Mouse (Mus musculus): Measurements from ENCODE around the gene Prss57. TPM values are rescaled to one million over a fixed set of nuclear protein-coding genes. Genes with fewer than 3 reads are reported as not detected.

Gene Prss57
- total RNA-seq, 2 experiments from 2014 or later, result 0.63 to 0.72 TPM

- DNase-seq (ENCODE audit: low spot score in 2 of 2), result no peak
Observed at GRCm38 (mm10) chr10:79808728-79809127, 18.0 kb upstream of the Prss57 start.

DNA sequence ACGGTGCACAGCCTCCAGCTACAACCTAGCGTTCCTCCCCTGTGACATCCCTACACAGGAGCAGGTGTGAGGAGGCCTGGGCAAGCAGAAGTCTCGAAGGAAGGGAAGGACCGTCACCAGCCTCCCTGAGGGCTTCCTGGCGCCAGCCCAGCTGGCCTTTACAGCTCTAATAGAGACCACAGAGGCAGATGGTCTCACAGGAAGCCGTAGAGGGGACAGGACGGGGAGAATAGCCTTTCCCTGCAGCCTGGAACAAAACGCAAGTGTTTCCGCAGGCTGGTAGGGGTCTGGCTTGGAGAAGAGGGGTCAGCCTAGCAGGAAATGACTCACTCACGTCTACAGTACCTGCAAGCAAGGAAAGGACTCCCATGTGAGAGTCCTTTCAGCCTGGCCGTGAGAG, 17.1 kb upstream of the Prss57 start:
- DNase-seq (ENCODE audit: low spot score in 2 of 2), result no peak

GRCm38 (mm10) chr10:79806972-79807371, 16.2 kb upstream of the Prss57 start:
- DNase-seq (ENCODE audit: low spot score in 2 of 2), result no peak

DNA sequence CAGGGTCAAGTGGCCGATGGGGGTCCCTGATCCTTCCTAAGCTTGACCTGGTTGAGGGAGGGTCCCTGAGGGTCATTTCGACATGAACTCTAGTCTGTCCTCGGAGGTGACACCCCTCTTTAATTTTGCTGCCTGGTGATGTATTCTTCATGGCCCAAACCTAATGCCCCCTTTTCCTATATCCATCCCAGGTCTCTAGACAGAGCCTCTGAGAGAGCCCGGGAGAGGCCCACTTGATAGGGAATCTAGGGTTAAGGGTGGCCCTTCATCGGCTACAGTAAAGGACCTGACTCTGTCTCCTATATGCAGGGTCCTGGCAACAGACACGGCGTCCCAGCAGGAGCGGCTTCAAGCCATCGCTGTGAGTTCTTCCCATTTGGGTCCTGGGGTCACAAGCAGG, 15.6 kb upstream of the Prss57 start:
- no peak for DNase-seq (ENCODE audit: low spot score in 2 of 2)

- no peak for DNase-seq (ENCODE audit: low spot score in 2 of 2)
Observed at GRCm38 (mm10) chr10:79805636-79806035, 14.9 kb upstream of the Prss57 start.

GRCm38 (mm10) chr10:79803716-79804323, 13.1 kb upstream of the Prss57 start:
- DNase-seq (ENCODE audit: low spot score in 2 of 2), result peak; percentile 90 to 96

DNA sequence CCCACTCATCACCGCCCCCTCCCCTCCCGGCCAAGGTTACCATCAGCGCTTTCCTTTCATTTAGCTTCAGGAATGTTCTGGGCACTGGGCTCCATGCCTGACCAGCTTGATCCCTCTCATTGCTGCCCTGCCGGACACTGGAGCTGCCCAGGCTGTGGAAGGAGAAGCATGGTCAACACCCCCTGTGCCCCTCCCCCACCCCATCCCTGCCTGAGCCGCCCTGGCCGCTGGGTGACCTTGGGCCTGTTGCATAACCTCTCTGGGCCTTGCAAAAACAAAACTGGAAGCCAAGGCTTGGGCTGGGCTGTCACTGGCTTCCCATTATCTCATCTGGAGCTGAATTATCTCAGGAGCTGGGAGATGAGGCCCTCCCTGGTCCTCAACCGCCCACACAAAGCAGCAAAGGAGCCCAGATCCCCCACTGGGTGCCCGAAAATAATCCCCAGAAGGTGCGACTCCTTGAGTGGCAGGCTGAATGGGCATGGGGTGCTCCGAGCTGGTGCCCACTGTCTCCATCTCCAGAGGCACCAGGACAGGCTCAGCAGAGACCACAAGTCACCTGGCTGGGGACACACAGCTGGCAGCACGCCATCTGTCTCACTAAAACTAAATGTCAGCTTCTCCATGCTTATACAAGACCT, 11.7 kb upstream of the Prss57 start:
- peak in 1 of 2 experiments; percentile 59 for DNase-seq (ENCODE audit: low spot score in 2 of 2)

- DNase-seq (ENCODE audit: low spot score in 2 of 2), result no peak
Observed at GRCm38 (mm10) chr10:79801837-79802236, 11.1 kb upstream of the Prss57 start.

GRCm38 (mm10) chr10:79800508-79800907, 9.7 kb upstream of the Prss57 start:
- no peak for DNase-seq (ENCODE audit: low spot score in 2 of 2)

DNA sequence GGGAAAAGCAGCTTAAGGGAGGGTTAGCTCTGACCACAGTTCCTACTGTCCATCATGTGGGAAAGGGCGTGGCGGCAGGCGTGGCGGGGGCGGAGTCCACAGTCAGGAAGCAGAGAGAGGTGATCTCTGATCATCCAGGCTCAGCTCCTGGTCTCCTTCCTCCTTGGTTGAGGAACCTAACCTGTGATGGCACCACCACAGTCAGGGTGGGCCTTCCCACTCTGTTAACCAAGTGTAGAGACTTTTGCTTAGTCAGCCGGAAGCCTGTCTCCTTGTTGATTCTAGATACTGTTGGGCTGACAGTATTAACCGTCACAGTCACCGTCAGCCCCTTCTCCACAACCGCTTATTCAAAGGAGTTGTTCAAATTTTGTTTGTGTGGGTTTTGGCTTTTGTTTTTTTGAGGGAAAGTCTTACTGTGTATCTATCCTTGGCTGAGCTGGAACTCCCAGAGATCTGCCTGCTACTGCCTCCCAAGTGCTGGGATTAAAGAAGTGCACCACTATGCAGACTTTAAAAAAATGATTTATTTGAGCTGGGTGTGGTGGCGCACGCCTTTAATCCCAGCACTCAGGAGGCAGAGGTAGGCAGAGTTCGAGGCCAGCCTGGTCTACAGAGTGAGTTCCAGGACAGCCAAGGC, 7.6 kb upstream of the Prss57 start:
- no peak for DNase-seq (ENCODE audit: low spot score in 2 of 2)

DNA sequence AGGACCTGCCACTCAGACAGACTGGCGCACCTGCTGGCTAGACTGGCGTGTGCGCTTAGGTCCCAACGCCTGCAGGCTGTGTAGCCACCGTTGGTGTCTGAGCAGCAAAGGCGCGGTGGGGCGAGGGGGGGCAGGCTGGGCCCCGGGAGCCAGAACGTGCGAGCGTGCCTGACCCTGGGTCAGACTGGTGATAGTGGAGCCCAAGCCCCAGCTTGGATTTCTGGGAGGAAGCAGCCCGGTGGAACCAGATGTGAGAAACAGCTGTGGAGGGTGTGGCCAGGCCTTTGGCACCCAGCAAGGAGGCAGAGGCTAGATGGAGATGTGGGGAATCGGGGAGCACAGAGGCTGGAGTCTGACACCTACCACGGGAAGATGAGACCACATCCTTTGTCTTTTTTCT, 6.6 kb upstream of the Prss57 start:
- no peak for DNase-seq (ENCODE audit: low spot score in 2 of 2)

- DNase-seq (ENCODE audit: low spot score in 2 of 2), result no peak
Observed at GRCm38 (mm10) chr10:79795905-79796304, 5.1 kb upstream of the Prss57 start.

DNA sequence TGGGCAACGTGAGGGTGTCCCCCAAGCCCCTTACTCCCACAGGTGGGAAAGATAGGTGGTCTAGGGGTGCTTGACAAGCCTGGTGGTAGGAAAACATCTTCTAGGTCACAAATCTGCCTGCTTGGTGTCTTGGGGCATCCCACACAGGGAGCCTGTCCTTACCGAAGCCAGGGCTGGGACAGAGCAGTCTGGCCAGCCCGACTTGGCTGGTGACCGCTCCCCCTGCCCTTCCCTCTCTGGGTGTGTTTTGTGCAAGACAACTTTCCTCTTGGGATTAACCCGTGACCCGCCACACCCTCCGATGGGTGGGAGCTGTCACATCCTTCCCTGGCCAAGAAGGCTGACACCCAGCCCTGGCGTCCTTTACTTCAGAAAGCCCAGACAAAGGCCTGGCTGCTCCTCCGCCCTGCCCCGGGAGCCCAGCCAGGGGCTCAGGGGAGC, 3.8 kb upstream of the Prss57 start:
- DNase-seq (ENCODE audit: low spot score in 2 of 2), result no peak

- peak; percentile 49 to 60 for DNase-seq (ENCODE audit: low spot score in 2 of 2)
Observed at GRCm38 (mm10) chr10:79793738-79794490, 3.2 kb upstream of the Prss57 start.

DNA sequence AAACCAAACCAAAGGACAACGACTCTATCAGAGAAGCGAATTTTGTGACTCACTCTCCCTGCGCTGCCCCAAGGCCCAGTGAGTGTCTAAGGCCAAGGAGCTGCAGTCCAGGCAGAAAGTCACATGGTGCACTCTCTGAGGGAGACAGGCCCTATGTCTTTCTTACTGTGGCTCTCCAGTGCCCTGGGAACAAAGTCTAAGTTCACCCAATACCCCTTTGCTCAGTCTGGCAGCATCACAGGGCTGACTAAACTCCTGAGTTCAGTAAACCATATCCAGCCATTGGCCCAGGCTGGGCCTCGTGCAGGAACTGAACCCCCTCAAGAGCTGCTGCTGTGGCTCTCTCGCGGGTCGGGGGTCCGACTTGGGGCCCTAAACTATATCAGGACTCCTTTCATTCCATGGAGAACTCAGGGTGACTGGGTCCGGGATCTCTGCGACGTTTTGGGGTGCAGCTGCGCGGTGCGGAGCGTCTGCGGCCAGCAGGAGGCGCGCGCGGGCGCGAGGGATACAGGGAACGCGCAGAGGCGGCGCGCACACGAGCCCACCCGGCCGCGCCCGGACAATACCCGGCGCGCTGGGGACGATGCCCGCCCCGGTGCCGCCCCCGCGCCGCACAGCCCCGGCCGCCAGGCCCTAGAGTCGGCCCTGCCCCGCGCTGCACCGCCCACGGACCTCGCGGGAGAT, 2.4 kb upstream of the Prss57 start, which contains the start of gene Palm:
TSS of gene Palm (plus strand) at position 522 of the 687 bp plus-strand sequence.
- DNase-seq (ENCODE audit: low spot score in 2 of 2), result peak; percentile 85 to 90

GRCm38 (mm10) chr10:79792339-79793040, 1.7 kb upstream of the Prss57 start:
- no peak for DNase-seq (ENCODE audit: low spot score in 2 of 2)

GRCm38 (mm10) chr10:79789581-79789980, 1.2 kb downstream of the Prss57 start:
- DNase-seq (ENCODE audit: low spot score in 2 of 2), result no peak

- peak; percentile 65 to 79 for DNase-seq (ENCODE audit: low spot score in 2 of 2)
Observed at GRCm38 (mm10) chr10:79788386-79789158, 2.2 kb downstream of the Prss57 start.

GRCm38 (mm10) chr10:79783920-79784800, 6.6 kb downstream of the Prss57 start:
- DNase-seq (ENCODE audit: low spot score in 2 of 2), result no peak
